Mouse (Mus musculus): ENCODE data around the gene Cherp.

DNA sequence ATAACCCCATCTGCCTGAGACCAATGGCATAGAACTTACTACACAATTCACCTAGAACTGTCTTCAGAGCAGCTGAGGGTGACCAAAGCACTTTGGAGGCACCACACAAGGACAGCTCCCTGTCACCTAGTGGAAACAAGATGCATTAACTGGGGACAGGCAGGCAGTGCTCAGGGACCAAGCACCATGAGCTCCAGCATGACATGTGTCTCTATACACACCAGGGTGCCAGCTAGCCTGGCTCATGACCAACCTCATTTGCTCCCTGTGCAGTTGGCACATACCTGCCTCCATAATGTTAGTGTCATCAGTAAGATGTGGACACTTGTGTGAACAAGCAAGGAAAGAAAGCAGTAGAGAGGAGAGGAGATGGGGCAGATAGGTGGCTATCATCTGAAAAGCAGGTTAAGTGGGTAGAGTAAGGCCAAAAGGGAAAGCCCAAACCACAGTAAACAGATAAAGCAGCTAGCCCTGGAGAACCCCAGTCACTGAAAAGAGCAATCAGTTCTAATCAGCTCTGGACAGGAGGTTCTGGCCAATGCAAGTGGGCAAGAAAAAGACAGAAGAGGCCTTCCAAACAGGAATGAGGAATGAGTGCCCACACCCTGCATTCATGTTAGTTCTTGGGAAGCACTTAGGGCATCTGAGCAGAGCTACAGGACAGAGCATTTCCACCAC lies 29.8 kb upstream of the Cherp start:
- TF ChIP-seq CTCF (IDR thresholded peaks at IDR 0.05; ENCODE audit: low read depth, low read length) (no peak), POLR2A (IDR thresholded peaks at IDR 0.05; ENCODE audit: extremely low read depth, insufficient read depth, low read length) (no peak)

Data from liver, adult 2 months (tissue).